Mouse (Mus musculus): ENCODE results near the gene Ly9. TPM values are rescaled to one million over a fixed set of nuclear protein-coding genes. Genes with fewer than 3 reads are reported as not detected.

The Ly9 gene
- polyA plus RNA-seq (2015; fragmentation: Nextera tagmentation; extraction: Ambion mirVana): 0.13 and 1.3 TPM in 2 replicates

- no peaks in the 10 kb centered on the region for H3K36me3 ChIP-seq
- no peak within 1 kb of the TSS for H3K9ac ChIP-seq (replicated peaks)
- no peaks in the 10 kb centered on the region for H3K9me3 ChIP-seq (replicated peaks)
- no peak for ATAC-seq (ENCODE audit: low FRiP score)
- no peak within 1 kb of the TSS for H3K4me3 ChIP-seq (replicated peaks)
- H3K4me1 ChIP-seq: no peaks in the 10 kb centered on the region
- 88% methylated on average over 9 of the region's 9 CpGs for WGBS
- H3K4me2 ChIP-seq: no peak within 1 kb of the TSS
- no peaks in the 10 kb centered on the region for H3K27me3 ChIP-seq (replicated peaks)
- H3K27ac ChIP-seq (replicated peaks): no peak within 1 kb of the TSS
Observed at GRCm38 (mm10) chr1:171607176-171607575, at the start of gene Ly9. Gene Ly9, minus strand, starts transcription at chr1:171607410.

- no peak within 1 kb of the TSS for H3K9ac ChIP-seq (replicated peaks)
- ATAC-seq (ENCODE audit: low FRiP score): no peak
- no peaks in the 10 kb centered on the region for H3K27me3 ChIP-seq (replicated peaks)
- 93% methylated on average over 5 of the region's 5 CpGs for WGBS
- no peaks in the 10 kb centered on the region for H3K9me3 ChIP-seq (replicated peaks)
- no peak within 1 kb of the TSS for H3K4me2 ChIP-seq
- no peaks in the 10 kb centered on the region for H3K36me3 ChIP-seq
- H3K27ac ChIP-seq (replicated peaks): no peak within 1 kb of the TSS
- no peaks in the 10 kb centered on the region for H3K4me1 ChIP-seq
- H3K4me3 ChIP-seq (replicated peaks): no peak within 1 kb of the TSS
Observed at GRCm38 (mm10) chr1:171652734-171653133, 45.5 kb upstream of the Ly9 start, which contains the start of gene Slamf7. Gene Slamf7, minus strand, starts transcription at chr1:171653035.

DNA sequence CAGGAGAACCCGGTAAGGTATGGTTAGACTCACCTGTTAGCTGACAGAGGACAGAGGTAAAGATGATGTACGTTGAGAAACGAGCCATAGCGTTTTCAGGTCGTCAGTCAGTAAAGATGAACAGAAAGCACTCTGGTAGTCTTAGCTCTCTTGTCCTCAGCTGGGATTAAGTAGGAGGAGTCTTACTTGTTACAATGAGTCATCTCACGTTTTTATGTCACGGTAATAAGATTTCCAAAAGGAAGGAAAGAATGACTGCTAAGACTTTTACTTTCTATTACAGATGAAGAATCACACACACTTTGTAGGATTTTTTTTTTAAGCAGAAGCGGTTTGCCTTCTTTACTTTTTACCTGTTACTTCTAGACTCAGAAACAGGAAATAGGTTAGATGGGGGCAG, 41.6 kb upstream of the Ly9 start:
- H3K9ac ChIP-seq (replicated peaks): no peak overlapping the region
- no peak overlapping the region for H3K4me2 ChIP-seq
- no peaks in the 10 kb centered on the region for H3K36me3 ChIP-seq
- no peaks in the 10 kb centered on the region for H3K4me1 ChIP-seq
- ATAC-seq (ENCODE audit: low FRiP score): no peak
- H3K4me3 ChIP-seq (replicated peaks): no peak overlapping the region
- H3K9me3 ChIP-seq (replicated peaks): no peaks in the 10 kb centered on the region
- no peak overlapping the region for H3K27ac ChIP-seq (replicated peaks)
- 84% methylated on average over 8 of the region's 8 CpGs for WGBS
- H3K27me3 ChIP-seq (replicated peaks): no peaks in the 10 kb centered on the region

GRCm38 (mm10) chr1:171647716-171648115, 40.5 kb upstream of the Ly9 start:
- WGBS: 90% methylated on average over 5 of the region's 5 CpGs
- H3K4me1 ChIP-seq: no peaks in the 10 kb centered on the region
- no peak overlapping the region for H3K9ac ChIP-seq (replicated peaks)
- ATAC-seq (ENCODE audit: low FRiP score): no peak
- H3K36me3 ChIP-seq: no peaks in the 10 kb centered on the region
- no peak overlapping the region for H3K27ac ChIP-seq (replicated peaks)
- no peaks in the 10 kb centered on the region for H3K9me3 ChIP-seq (replicated peaks)
- H3K4me2 ChIP-seq: no peak overlapping the region
- H3K27me3 ChIP-seq (replicated peaks): no peaks in the 10 kb centered on the region
- H3K4me3 ChIP-seq (replicated peaks): no peak overlapping the region

DNA sequence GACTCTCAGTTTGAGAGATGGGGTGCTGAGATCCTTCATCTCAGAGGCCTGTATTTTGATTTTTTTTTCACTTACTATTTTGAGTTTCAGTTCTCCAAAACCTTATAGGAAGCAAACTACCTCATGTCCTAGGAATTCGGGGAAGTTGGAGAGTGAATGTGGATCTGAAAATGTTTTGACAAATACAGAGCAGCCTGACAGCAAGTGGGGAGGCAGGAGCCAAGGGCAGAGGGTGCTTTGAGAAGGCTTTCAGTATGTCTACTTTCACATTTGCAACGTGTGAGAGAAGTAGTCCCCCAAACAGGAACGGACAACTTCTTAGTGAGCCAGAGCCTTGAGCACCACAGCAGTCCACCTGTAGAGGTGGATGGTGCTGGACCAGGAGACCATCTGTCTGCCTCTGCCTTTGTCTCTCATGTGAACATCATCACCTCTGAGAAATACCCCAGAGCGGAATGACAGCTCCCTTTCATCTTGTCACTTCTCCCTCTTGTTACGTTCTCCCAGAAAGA, 39.3 kb upstream of the Ly9 start:
- WGBS: 79% methylated on average over 5 of the region's 5 CpGs
- Histone ChIP-seq H3K9me3 (replicated peaks) (no peaks in the 10 kb centered on the region), H3K27me3 (replicated peaks) (no peaks in the 10 kb centered on the region), H3K36me3 (no peaks in the 10 kb centered on the region), H3K27ac (replicated peaks) (no peak overlapping the region), H3K4me2 (no peak overlapping the region), H3K4me3 (replicated peaks) (no peak overlapping the region), H3K9ac (replicated peaks) (no peak overlapping the region), H3K4me1 (no peaks in the 10 kb centered on the region)
- ATAC-seq (ENCODE audit: low FRiP score): no peak

GRCm38 (mm10) chr1:171643612-171644011, 36.4 kb upstream of the Ly9 start:
- no peaks in the 10 kb centered on the region for H3K27me3 ChIP-seq (replicated peaks)
- H3K9ac ChIP-seq (replicated peaks): no peak overlapping the region
- 91% methylated on average over 7 of the region's 7 CpGs for WGBS
- ATAC-seq (ENCODE audit: low FRiP score): no peak
- H3K4me2 ChIP-seq: no peak overlapping the region
- H3K4me1 ChIP-seq: no peaks in the 10 kb centered on the region
- H3K4me3 ChIP-seq (replicated peaks): no peak overlapping the region
- no peaks in the 10 kb centered on the region for H3K36me3 ChIP-seq
- H3K27ac ChIP-seq (replicated peaks): no peak overlapping the region
- H3K9me3 ChIP-seq (replicated peaks): no peaks in the 10 kb centered on the region

DNA sequence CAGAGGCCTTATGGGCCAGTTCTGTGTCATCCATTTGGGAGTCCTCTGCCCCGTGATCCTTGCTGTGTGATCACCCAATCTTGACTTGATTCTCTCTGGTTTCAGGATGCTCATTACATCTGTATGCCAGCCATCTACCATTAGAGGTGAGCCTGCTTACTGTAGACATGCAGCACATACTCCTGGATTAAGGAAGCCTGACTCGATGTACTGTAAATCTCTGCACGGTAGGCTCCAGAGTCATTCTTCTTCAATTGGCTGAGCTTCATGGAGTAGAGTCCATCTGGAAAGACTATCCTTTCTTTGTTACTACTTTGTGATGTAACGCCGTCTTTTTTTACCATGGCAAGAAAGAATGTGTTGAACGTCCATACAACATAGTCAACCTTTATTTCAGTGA, 33.6 kb upstream of the Ly9 start:
- H3K4me1 ChIP-seq: no peaks in the 10 kb centered on the region
- 95% methylated on average over 6 of the region's 6 CpGs for WGBS
- H3K4me3 ChIP-seq (replicated peaks): no peak overlapping the region
- no peak overlapping the region for H3K9ac ChIP-seq (replicated peaks)
- no peaks in the 10 kb centered on the region for H3K27me3 ChIP-seq (replicated peaks)
- ATAC-seq (ENCODE audit: low FRiP score): no peak
- no peak overlapping the region for H3K27ac ChIP-seq (replicated peaks)
- no peaks in the 10 kb centered on the region for H3K9me3 ChIP-seq (replicated peaks)
- H3K4me2 ChIP-seq: no peak overlapping the region
- H3K36me3 ChIP-seq: no peaks in the 10 kb centered on the region

DNA sequence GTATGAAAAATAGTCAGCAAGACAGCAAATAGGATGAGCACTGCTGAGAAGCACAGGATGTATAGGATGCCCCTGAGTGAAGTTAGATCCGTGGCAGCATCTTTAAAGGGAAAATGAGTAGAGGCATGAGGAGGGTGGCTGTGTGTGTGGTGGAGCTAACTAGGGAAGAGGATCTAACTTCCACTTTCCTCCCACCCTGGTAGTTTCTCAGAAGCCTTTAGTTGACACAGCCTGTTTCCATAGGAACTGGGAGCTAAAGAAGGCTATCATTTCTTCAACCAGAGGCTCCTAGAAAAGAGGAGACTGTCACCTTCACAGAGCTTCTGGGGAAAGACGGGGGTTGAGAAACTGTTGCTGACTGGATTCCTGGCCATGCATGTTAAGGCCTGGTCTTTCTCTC, 31.5 kb upstream of the Ly9 start:
- no peaks in the 10 kb centered on the region for H3K4me1 ChIP-seq
- WGBS: 66% methylated on average over 2 of the region's 2 CpGs
- no peaks in the 10 kb centered on the region for H3K36me3 ChIP-seq
- no peak overlapping the region for H3K27ac ChIP-seq (replicated peaks)
- H3K9ac ChIP-seq (replicated peaks): no peak overlapping the region
- H3K27me3 ChIP-seq (replicated peaks): no peaks in the 10 kb centered on the region
- H3K9me3 ChIP-seq (replicated peaks): no peaks in the 10 kb centered on the region
- no peak overlapping the region for H3K4me3 ChIP-seq (replicated peaks)
- ATAC-seq (ENCODE audit: low FRiP score): no peak
- no peak overlapping the region for H3K4me2 ChIP-seq

- 92% methylated on average over 8 of the region's 8 CpGs for WGBS
- no peak overlapping the region for H3K27ac ChIP-seq (replicated peaks)
- H3K4me2 ChIP-seq: no peak overlapping the region
- H3K9ac ChIP-seq (replicated peaks): no peak overlapping the region
- H3K27me3 ChIP-seq (replicated peaks): no peaks in the 10 kb centered on the region
- no peaks in the 10 kb centered on the region for H3K4me1 ChIP-seq
- ATAC-seq (ENCODE audit: low FRiP score): no peak
- H3K4me3 ChIP-seq (replicated peaks): no peak overlapping the region
- H3K9me3 ChIP-seq (replicated peaks): no peaks in the 10 kb centered on the region
- H3K36me3 ChIP-seq: no peaks in the 10 kb centered on the region
Observed at GRCm38 (mm10) chr1:171637101-171637500, 29.9 kb upstream of the Ly9 start.

GRCm38 (mm10) chr1:171635696-171636095, 28.5 kb upstream of the Ly9 start:
- 80% methylated on average over 6 of the region's 6 CpGs for WGBS
- no peak overlapping the region for H3K4me2 ChIP-seq
- no peak overlapping the region for H3K9ac ChIP-seq (replicated peaks)
- no peaks in the 10 kb centered on the region for H3K9me3 ChIP-seq (replicated peaks)
- no peaks in the 10 kb centered on the region for H3K4me1 ChIP-seq
- no peaks in the 10 kb centered on the region for H3K36me3 ChIP-seq
- H3K4me3 ChIP-seq (replicated peaks): no peak overlapping the region
- H3K27me3 ChIP-seq (replicated peaks): no peaks in the 10 kb centered on the region
- no peak for ATAC-seq (ENCODE audit: low FRiP score)
- no peak overlapping the region for H3K27ac ChIP-seq (replicated peaks)

DNA sequence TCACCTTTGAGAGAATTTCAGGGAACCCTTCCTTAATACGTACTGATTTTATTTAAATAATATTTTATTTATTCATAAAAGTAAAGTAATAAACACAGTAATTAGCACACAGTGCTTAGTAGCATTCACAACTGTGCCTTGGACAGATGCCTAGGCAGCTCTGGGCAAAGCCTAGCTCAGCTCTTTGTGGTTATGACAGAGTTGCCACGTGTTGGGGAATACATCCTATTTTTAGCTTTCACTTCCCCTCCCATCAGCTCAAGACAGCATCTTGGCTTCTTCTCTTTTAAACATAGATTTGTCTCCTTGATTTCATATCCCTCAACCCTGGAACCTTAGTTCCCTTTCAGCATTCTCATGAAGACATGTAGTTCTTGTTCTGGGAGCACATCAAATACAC, 24.2 kb upstream of the Ly9 start:
- Histone ChIP-seq H3K36me3 (no peaks in the 10 kb centered on the region), H3K4me1 (no peaks in the 10 kb centered on the region), H3K4me3 (replicated peaks) (no peak overlapping the region), H3K27me3 (replicated peaks) (no peaks in the 10 kb centered on the region), H3K9ac (replicated peaks) (no peak overlapping the region), H3K4me2 (no peak overlapping the region), H3K9me3 (replicated peaks) (no peaks in the 10 kb centered on the region), H3K27ac (replicated peaks) (no peak overlapping the region)
- WGBS: 73% methylated on average over 2 of the region's 2 CpGs
- no peak for ATAC-seq (ENCODE audit: low FRiP score)

- Histone ChIP-seq H3K4me3 (replicated peaks) (no peak overlapping the region), H3K4me2 (no peak overlapping the region), H3K9ac (replicated peaks) (no peak overlapping the region), H3K9me3 (replicated peaks) (no peaks in the 10 kb centered on the region), H3K4me1 (no peaks in the 10 kb centered on the region), H3K27ac (replicated peaks) (no peak overlapping the region), H3K36me3 (no peaks in the 10 kb centered on the region), H3K27me3 (replicated peaks) (no peaks in the 10 kb centered on the region)
- no peak for ATAC-seq (ENCODE audit: low FRiP score)
- WGBS: 77% methylated on average over 4 of the region's 4 CpGs
Observed at GRCm38 (mm10) chr1:171630912-171631311, 23.7 kb upstream of the Ly9 start.

- Histone ChIP-seq H3K4me1 (no peaks in the 10 kb centered on the region), H3K36me3 (no peaks in the 10 kb centered on the region), H3K27me3 (replicated peaks) (no peaks in the 10 kb centered on the region), H3K9me3 (replicated peaks) (no peaks in the 10 kb centered on the region), H3K27ac (replicated peaks) (no peak overlapping the region), H3K9ac (replicated peaks) (no peak overlapping the region), H3K4me2 (no peak overlapping the region), H3K4me3 (replicated peaks) (no peak overlapping the region)
- ATAC-seq (ENCODE audit: low FRiP score): no peak
- WGBS: 91% methylated on average over 7 of the region's 7 CpGs
Observed at GRCm38 (mm10) chr1:171630041-171630440, 22.8 kb upstream of the Ly9 start.
